Mouse (Mus musculus) hindbrain, postnatal 0 days (tissue): Measurements from ENCODE around the gene Kcnd2. TPM values are rescaled to one million over a fixed set of nuclear protein-coding genes. Genes with fewer than 3 reads are reported as not detected.

ENCODE experiments used
- ATAC-seq: fragments of 200-750 bp; cut with Nextera tagmentation; 2 replicates; pipeline ENCODE4 v1.8.0; 2017; ENCODE audit warnings: mild to moderate bottlenecking, moderate TSS enrichment, moderate library complexity
- DNase-seq: peaks from one replicate; pipeline ENCODE4 v3.0.0-alpha.2; 2015; ENCODE audit warnings: low spot score
- H3K27ac ChIP-seq: fragments of 300-500 bp; sonication (generic); 2 replicates; pipeline ENCODE4 v1.5.1; 2014; ENCODE audit warnings: mild to moderate bottlenecking
- H3K27me3 ChIP-seq: fragments of 300-500 bp; sonication (generic); 2 replicates; pipeline ENCODE4 v1.6.1; 2014; ENCODE audit warnings: low read length, mixed read lengths; ENCODE audit not compliant: insufficient read depth
- H3K36me3 ChIP-seq: fragments of 300-500 bp; sonication (generic); 2 replicates; pipeline ENCODE4 v1.6.1; 2014; ENCODE audit warnings: low read length, mixed read lengths; ENCODE audit not compliant: insufficient read depth
- H3K4me1 ChIP-seq: fragments of 300-500 bp; sonication (generic); 2 replicates; pipeline ENCODE4 v1.6.1; 2014; ENCODE audit warnings: antibody characterized with exemption, low read length, mixed read lengths; ENCODE audit not compliant: insufficient read depth
- H3K4me2 ChIP-seq: fragments of 300-500 bp; sonication (generic); 2 replicates; pipeline ENCODE4 v1.6.1; 2014; ENCODE audit warnings: low read depth, mild to moderate bottlenecking, low read length, moderate library complexity, mixed read lengths
- H3K4me3 ChIP-seq: fragments of 300-500 bp; sonication (generic); 2 replicates; pipeline ENCODE4 v1.5.1; 2014; ENCODE audit warnings: low read length
- H3K9ac ChIP-seq: fragments of 300-500 bp; sonication (generic); replicated peaks from 2 replicates; pipeline ENCODE4 v1.6.1; 2014; ENCODE audit warnings: mild to moderate bottlenecking, low read length, moderate library complexity, mixed read lengths
- H3K9me3 ChIP-seq: fragments of 300-500 bp; sonication (generic); 2 replicates; pipeline ENCODE4 v1.6.1; 2016; ENCODE audit warnings: low read length, mixed read lengths
- CTCF ChIP-seq: IDR thresholded peaks from 2 replicates; pipeline ENCODE4 v1.5.1; 2016; ENCODE audit warnings: antibody characterized with exemption, control low read depth, low read depth
- WGBS: fragments of 180-500 bp; shearing (Covaris S2); extraction: QIAGEN DNeasy Blood & Tissue Kit; methylation state at CpG from one replicate; pipeline ENCODE4 v1.1.7; 2014; 5-methylcytosine and 5-hydroxymethylcytosine counted together
- polyA plus RNA-seq: library from polyadenylated mRNA; unstranded; fragments of >200 nt; fragmentation: Nextera tagmentation; extraction: Ambion mirVana; gene quantifications from 2 replicates; pipeline ENCODE4 v1.2.1, GENCODE M21; 2015
- total RNA-seq: library from RNA; depleted of rRNA; stranded (reverse); fragments of >200 nt; gene quantifications from 2 replicates; pipeline ENCODE4 v1.2.3, GENCODE M21; 2014

Kcnd2 gene
- total and polyA plus RNA-seq, 2 experiments from 2014 or later, result 41.9 to 87.7 TPM

- Histone ChIP-seq H3K36me3 (no peaks in the 10 kb centered on the region), H3K4me1 (no peaks in the 10 kb centered on the region), H3K9ac (no peak overlapping the region), H3K27ac (no peak overlapping the region), H3K4me3 (no peak overlapping the region), H3K27me3 (no peaks in the 10 kb centered on the region), H3K9me3 (no peaks in the 10 kb centered on the region), H3K4me2 (no peak overlapping the region)
- DNase-seq, result no peak
- TF ChIP-seq CTCF, result no peak
- ATAC-seq, result no peak
- WGBS, result 85% methylated on average over 6 of the region's 6 CpGs
Measured at GRCm38 (mm10) chr6:21664135-21664534, 448.8 kb downstream of the Kcnd2 start.

- TF ChIP-seq CTCF, result no peak
- Histone ChIP-seq H3K4me3 (no peak overlapping the region), H3K9me3 (no peaks in the 10 kb centered on the region), H3K4me2 (no peak overlapping the region), H3K4me1 (no peaks in the 10 kb centered on the region), H3K36me3 (no peaks in the 10 kb centered on the region), H3K27me3 (no peaks in the 10 kb centered on the region), H3K27ac (no peak overlapping the region), H3K9ac (no peak overlapping the region)
- DNase-seq (no peak), ATAC-seq (no peak)
- WGBS, result 71% methylated on average over 4 of the region's 4 CpGs
Measured at GRCm38 (mm10) chr6:21664638-21665037, 449.3 kb downstream of the Kcnd2 start.

- Histone ChIP-seq H3K4me2 (no peak overlapping the region), H3K36me3 (no peaks in the 10 kb centered on the region), H3K27me3 (no peaks in the 10 kb centered on the region), H3K9me3 (no peaks in the 10 kb centered on the region), H3K27ac (no peak overlapping the region), H3K4me1 (no peaks in the 10 kb centered on the region), H3K4me3 (no peak overlapping the region), H3K9ac (no peak overlapping the region)
- DNase-seq, result peak; percentile 59
- 37% methylated on average over 6 of the region's 6 CpGs for WGBS
- ATAC-seq, result no peak
- TF ChIP-seq CTCF, result no peak
Measured at GRCm38 (mm10) chr6:21684252-21684651, 468.9 kb downstream of the Kcnd2 start.

GRCm38 (mm10) chr6:21686388-21686787, 471.1 kb downstream of the Kcnd2 start:
- DNase-seq (peak; percentile 15), ATAC-seq (no peak)
- no peak for TF ChIP-seq CTCF
- Histone ChIP-seq H3K9me3 (no peaks in the 10 kb centered on the region), H3K36me3 (no peaks in the 10 kb centered on the region), H3K4me3 (no peak overlapping the region), H3K27ac (no peak overlapping the region), H3K9ac (no peak overlapping the region), H3K4me1 (no peaks in the 10 kb centered on the region), H3K27me3 (no peaks in the 10 kb centered on the region), H3K4me2 (no peak overlapping the region)
- WGBS, result 81% methylated on average over 1 of the region's 1 CpGs

- no peak for TF ChIP-seq CTCF
- H3K4me2 ChIP-seq, result no peak overlapping the region
- no peaks in the 10 kb centered on the region for H3K9me3 ChIP-seq
- no peaks in the 10 kb centered on the region for H3K4me1 ChIP-seq
- H3K36me3 ChIP-seq, result no peaks in the 10 kb centered on the region
- 56% methylated on average over 3 of the region's 3 CpGs for WGBS
- no peak for DNase-seq
- ATAC-seq, result no peak
- no peaks in the 10 kb centered on the region for H3K27me3 ChIP-seq
- H3K9ac ChIP-seq, result no peak overlapping the region
- H3K4me3 ChIP-seq, result no peak overlapping the region
- no peak overlapping the region for H3K27ac ChIP-seq
Measured at GRCm38 (mm10) chr6:21692861-21693350, 477.6 kb downstream of the Kcnd2 start.

- 0 out of 2 replicates have a peak, but pooled peaks have one; percentile 43 for ATAC-seq
- H3K9me3 ChIP-seq, result no peaks in the 10 kb centered on the region
- no peaks in the 10 kb centered on the region for H3K27me3 ChIP-seq
- no peak overlapping the region for H3K9ac ChIP-seq
- no peaks in the 10 kb centered on the region for H3K36me3 ChIP-seq
- H3K4me1 ChIP-seq, result no peaks in the 10 kb centered on the region
- no peak overlapping the region for H3K4me3 ChIP-seq
- no peak for TF ChIP-seq CTCF
- no peak overlapping the region for H3K4me2 ChIP-seq
- 48% methylated on average over 3 of the region's 3 CpGs for WGBS
- DNase-seq, result peak; percentile 36
- H3K27ac ChIP-seq, result peak overlapping the region; percentile 54; the same call in 1 of the 2 replicates
Measured at GRCm38 (mm10) chr6:21697641-21698040, 482.3 kb downstream of the Kcnd2 start.

- Histone ChIP-seq H3K4me3 (no peak overlapping the region), H3K27ac (no peak overlapping the region), H3K4me2 (no peak overlapping the region), H3K4me1 (no peaks in the 10 kb centered on the region), H3K27me3 (no peaks in the 10 kb centered on the region), H3K9me3 (no peaks in the 10 kb centered on the region), H3K36me3 (no peaks in the 10 kb centered on the region), H3K9ac (no peak overlapping the region)
- WGBS, result 65% methylated on average over 6 of the region's 6 CpGs
- TF ChIP-seq CTCF, result no peak
- DNase-seq, result no peak
- no peak for ATAC-seq
Measured at GRCm38 (mm10) chr6:21701131-21701530, 485.8 kb downstream of the Kcnd2 start.
